Mouse (Mus musculus): Measurements from ENCODE around the gene Fmo3. TPM values are rescaled to one million over a fixed set of nuclear protein-coding genes. Genes with fewer than 3 reads are reported as not detected.

The Fmo3 gene
- not detected for total RNA-seq (2021)

DNA sequence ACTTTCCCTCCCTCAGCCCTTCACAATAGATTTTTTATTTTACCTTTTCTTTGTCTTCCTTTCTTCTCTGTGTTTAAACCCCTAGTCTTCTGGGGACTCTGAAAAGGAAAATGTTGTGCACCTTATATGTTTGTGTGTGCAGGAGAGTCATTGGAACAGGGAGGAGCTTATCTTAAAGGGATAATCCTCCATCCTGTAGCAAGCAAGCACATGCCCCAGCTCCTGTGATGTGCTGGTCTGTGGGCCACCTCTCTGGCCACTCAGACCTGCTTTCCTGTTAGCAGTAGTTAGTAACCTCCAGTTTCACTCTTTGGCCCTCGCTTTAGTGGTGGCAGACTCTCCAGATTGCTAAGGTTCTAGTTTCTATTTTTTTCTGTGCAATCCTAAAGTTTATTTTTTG is at the start of gene Fmo3:
Gene Fmo3 (minus strand): TSS at position 101 of the 400 bp plus-strand sequence.
- no peak for DNase-seq

DNA sequence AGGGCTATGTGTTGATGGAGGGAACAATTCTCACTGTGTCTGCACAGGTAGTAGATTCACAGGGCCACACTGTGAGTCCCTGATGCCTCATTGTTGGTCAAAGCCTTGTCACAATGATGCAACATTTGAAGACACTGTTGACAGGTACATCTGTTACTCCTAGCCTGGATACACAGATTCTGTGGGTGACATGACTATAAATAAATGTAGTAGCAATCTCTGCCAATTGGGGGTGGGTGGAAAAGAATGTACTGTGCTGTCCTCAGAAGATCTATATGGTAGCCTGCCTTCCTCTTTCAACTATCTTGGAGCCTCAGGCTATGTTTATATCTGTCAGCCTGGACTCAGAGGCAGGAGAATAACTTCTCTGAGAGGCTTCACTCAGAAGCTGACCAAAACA is 38.7 kb upstream of the Fmo3 start:
- DNase-seq, result no peak

DNA sequence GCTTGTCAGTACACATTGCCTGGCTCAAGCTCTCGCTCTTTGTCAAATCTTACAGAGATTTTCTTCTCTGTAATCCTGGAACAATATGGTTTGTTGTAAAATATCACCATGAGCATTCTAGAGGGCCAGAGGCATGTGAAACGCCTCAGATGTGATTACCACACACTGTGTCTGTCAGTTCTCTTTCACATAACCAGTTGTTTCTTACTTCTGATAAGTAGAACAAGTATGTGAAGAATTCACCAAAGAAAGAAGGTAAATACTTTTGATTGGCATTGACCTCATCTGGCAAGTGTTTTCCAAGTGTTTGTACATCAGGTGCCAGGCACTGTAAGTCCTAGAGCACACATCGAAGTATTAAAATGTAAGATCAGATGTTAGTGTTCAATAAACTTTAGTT is 24.9 kb upstream of the Fmo3 start:
- DNase-seq, result no peak

DNA sequence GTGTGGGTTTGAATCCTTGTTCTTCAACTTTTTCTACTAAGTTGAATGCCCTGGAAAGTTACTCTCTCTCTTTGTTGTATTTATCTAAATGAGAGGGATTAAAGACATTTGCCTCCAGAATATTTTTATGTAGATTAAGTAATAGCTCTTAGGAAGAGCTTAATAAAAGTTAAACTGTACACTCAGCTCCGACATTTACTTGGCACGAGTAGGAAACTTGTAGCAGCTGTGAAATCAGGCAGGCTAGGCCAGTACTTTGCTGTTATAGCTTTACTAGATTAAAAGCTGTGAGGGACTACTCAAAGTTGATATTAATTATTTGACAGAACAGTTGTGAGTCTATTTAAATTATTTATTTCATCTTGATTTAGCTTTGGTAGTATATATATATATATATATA is 19.2 kb upstream of the Fmo3 start:
- DNase-seq, result no peak

DNA sequence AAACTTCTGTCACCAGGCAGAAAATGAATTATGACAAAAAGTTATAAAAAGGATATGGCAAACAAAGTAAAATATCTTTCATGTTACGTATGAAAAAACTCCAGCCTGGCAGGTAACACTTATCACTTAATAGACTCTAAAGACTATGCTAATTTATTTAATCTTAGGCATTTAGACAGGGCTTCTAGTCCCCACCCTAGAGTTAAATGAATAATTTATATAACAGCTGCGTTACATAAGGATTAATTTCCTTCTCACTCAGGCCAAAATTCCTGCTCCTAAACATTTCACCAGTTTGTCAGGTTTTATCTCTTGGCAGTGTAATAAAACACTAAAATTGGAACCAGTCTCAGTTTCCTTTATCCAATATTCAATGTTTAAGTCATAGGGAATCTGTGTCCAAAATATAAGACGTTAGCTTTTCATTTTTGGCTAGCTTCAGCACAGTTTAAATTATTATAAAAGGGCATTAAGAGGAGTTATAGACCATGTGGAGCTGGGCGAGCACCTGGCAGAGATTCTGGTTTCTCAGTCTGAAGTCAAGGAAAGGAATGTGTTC is 17.0 kb upstream of the Fmo3 start:
- DNase-seq, result no peak

DNA sequence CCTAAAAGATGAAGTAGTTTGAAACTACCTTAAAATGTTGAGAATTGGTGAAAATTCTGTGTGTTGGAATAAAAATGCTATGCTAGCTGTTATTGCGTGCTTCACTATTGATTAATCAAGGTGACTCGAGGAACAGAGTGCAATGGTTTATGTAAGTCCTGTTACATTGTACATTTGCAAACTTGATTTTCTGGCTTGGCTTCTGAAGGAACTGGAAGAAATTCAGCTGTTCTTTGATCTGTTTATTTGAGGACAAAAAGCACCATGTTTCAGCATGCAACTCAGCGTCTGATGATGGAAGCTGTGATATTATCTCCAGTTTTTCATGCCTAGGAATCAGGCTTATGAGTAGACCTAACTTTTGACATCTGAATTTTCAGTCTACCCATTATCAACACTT is 3.2 kb upstream of the Fmo3 start:
- no peak for DNase-seq

DNA sequence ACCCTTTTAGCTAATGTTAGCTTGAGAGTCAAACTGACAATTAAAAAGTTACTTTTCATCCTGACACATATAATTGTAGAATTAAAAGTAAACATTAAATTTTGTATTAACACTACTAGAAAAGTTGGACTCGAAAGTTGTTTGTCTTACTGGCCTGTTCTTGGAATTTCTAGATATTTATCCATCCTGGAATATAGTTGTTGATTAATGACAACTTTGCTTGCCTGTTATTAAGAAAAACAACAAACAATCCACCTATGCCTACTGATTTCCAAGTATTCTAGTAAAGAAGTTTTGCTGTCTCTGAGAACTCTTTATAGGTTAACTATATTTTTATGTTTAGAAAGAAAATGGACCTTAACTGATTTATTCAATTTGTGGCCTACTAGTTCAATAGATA is 2.4 kb upstream of the Fmo3 start:
- DNase-seq, result no peak

DNA sequence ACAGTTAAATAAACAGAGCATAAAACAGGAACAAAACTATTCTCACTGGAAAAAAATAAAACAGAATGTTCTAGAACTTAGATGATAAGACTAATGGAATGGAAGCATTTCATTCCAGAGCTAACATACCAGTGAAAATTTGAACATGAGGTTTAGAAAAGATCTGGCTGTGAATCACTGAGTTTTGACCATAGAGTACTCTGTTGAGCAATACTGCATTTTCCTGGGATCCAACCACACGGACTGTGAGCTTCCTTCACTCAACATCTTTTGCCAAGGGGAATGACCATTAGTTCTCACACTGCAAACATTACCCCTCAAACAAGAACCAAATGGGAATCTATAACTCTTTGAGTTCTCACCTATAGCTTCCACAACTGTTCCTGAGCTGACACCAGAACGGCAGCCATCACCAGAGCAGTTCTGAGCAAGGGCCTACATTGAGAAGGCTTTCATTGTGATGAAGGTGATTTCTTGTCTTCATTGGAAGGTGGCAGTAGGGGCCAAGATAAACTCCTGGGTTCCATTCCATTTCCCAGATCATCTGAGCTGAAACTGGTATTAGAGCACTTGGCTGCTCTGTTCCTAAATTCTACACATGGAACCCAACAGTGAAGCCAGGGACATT is 1.9 kb upstream of the Fmo3 start:
- DNase-seq, result no peak

DNA sequence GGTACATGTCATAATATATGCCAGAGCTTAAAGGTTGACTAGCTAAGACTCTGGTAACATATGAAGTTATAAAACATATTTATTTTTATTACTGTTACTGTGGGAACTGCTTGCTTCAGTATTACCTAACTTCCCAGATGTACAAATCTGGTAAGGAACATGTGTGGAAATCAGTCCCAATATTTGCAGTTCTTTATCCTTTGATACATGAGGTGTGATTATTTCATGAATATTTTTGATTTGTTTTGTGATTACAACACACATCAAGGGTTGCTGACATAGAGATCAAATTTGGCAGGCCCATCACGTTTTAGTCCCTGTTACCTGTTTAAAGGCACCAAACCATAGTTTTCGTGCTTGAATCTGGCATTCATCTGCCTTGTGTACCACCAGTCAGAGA is 20.8 kb downstream of the Fmo3 start:
- no peak for DNase-seq

DNA sequence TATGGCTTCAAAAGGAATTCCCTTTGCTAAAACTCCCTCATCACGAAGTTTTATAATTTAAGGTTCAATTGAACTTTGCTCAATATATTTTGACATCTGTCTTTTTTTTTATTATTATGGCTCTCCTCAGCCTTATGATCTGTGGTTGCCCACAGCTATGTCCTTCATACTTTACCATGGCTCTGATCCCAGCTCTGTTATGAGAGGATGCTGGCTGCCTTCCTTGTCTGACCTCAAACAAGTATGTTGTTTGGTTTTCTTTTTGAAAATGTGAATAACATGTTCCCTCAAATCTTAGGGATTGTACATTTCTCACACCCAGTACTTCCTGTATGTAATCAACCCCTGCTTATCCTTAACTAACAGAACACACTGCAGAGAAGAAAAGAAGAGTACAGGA is 26.9 kb downstream of the Fmo3 start:
- no peak for DNase-seq

DNA sequence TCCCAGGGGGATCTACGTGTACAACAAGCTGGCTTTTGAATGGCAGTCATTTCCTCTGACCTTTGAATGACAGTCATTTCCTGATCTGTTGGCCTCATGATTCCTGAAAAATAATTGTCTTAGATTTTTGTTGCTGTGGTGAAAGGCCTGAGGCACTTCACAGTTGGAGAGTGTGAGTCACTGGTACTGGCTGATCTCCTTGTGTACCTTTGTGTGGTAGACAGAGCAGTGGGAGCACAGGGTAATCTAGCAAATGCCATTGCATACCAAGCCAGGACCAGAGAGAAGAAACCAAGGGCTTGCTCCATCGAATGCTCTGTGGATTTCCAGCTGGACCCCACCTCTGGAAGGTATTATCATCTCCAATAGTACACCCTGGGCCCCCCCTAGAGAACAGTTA is 31.2 kb downstream of the Fmo3 start:
- no peak for DNase-seq

DNA sequence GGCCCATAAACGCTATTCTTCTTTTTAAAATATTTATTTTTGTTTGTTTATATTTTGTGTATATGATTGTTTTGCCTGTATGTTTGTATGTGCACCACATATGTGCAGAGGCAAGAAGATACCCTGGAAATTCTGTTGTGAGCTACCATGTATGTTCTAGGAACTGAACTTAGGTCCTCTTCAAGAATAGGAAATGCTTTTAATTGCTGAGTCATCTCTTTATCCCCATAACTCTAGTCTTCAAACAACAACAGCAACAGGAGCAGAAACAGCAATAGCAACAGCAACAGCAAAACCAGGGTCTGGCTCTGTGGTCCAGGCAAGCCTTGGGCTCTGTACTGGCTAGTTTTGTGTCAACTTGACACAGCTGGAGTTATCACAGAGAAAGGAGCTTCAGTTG is 34.6 kb downstream of the Fmo3 start:
- DNase-seq, result no peak

DNA sequence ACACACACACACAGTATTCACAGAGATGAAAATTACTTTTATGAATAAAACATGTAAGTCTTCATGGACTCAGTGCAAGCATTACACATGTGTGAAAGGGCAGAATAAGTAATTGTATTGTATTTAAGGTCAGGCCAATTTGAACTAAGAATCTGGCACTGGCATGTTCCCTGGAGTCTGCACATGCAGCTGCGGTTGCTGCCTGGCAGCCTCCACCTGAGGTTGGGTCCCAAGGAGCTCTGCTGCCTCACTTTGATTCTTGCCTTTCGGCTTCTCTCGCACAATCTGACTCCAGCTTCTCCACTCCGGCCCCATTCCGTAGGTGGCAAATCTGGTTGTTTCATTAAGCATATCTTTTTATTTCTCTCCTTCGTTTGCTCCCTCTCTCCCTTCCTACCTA is 36.4 kb downstream of the Fmo3 start:
- DNase-seq, result no peak

DNA sequence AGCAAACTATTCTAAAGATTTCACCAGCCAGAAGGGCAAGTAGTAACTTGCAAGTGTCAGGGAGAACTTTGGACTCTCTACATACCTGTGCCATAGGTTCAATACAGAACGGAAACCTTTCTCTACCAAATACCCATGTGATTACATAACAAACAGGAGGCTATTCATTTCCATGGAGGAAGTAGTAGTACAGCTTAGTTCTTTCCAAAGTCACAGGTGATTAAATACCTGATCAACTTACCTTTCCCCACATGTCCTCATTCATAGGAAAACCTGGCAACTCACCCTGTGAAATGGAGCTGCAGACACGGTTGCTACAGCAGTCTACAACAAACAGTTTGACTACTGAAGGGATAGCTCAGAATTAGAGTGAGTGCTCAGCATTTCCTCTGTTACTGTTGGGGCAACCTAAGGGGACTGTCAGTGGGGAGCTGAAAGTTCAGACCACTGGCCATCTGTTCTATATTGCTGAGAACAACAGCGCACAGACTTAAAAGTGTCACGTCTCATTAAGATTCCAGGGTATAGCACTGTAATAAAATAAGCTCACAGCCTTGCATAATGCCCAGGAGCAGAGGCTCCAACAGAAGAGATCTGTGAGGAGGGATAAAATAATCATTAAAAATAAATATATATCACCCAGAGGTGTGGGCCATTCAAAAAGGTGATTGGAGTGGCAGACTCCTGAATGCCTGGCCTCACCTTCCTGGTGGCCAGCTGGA is 37.3 kb downstream of the Fmo3 start:
- DNase-seq, result no peak

DNA sequence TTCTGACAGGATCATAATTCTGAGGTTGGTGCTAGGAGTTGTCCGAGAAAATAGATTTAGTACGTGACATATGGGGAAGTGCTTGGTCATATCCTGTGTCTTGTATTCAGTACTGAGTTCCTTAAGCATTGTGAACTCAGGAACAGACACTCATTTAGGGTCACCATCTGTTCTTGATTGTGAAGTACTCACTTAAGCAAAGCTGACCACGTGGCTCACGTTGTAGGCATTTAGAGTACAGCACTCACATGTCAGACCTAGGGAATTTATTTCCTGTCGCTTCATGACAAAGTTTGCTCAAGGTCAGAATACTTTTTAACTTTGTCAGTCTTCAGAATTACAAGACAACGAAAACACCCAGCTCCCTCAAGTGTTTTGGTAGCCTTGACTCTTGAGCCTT is 40.6 kb downstream of the Fmo3 start:
- DNase-seq, result no peak

DNA sequence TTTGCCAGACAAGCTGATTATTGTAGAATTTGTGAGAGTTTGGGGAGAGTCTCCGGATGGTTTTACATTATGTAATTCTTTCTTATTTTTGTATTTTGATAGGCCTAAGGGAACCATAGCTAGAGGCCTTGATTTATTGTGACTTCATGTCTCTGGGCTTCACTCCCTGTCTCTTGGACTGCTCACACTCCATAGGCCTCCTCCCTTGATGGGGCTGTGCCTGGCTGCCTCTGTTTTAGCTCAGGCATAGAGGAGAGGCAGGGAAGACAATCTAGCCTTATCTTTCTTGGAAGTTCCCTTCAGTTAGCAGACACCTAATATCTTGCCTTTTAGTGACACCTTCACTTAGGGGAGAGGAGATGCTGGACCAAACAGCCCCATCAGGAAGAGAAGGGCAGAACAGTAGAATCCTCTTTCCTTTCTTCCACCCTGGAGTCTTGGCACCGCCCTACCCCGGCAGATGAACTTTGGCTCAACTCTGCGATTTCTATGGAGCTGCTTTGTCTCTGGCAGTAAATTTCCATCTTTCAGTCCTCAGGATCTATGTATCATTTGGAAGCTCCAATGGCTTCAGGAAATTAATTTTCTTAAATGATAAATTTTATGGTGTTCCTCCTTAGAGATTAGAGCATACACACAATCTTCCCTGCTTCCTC is 45.5 kb downstream of the Fmo3 start:
- no peak for DNase-seq

DNA sequence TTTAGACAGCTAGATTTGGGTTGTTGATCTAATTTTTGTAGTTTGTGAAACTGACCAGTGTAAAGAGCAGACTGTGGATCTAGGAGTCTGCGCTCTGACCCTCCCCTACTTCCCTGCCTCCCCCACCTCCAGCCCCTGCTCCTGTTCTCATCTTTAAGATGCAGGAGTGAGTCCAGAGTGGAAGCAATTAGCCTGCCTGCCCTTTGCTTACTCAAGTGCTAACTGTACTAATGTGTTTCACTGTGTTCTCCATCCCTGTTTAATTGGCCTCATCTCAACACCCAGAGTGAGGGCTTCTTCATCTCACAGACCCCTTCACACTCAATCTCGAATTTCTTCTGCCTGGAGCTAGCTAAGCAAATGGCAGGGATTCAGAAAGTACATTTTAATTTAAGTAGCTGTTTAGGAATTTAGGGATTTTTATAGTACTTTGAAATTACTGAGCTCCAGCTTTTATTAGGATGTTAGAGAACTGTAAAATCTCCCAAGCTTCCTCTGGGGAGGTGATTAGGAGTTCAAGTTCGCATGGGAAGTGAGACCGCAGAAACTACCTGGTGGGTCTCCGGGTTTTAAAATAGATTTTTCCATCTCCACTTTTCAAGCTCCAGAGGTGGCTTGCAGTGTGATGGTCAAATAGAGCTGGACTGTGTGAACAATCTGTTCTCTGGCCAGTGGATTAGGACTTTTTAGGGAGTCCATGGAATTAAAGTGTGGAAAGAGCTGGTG is 46.2 kb downstream of the Fmo3 start:
- no peak for DNase-seq

DNA sequence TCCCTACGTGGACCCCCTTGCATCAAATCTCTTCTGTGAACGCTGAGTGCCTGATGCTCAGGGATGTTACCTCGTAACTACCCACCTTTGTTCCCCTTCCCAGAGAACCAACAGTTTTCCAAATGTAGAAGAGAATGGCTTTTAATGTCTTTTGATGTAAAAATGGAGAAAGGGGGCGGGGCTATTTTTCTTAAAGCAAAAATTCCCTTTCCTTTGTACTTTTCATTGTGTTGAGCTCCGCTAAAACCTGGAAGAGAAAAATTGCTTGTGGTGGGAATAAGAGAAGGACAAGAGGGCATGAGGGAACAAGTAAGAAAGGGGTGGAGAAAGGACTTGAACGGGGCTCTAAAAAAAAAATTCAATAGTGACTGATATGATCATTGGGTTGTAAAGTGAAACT is 46.9 kb downstream of the Fmo3 start, which contains the start of gene Fmo6:
Gene Fmo6 (minus strand): TSS at position 101 of the 400 bp plus-strand sequence.
- no peak for DNase-seq

DNA sequence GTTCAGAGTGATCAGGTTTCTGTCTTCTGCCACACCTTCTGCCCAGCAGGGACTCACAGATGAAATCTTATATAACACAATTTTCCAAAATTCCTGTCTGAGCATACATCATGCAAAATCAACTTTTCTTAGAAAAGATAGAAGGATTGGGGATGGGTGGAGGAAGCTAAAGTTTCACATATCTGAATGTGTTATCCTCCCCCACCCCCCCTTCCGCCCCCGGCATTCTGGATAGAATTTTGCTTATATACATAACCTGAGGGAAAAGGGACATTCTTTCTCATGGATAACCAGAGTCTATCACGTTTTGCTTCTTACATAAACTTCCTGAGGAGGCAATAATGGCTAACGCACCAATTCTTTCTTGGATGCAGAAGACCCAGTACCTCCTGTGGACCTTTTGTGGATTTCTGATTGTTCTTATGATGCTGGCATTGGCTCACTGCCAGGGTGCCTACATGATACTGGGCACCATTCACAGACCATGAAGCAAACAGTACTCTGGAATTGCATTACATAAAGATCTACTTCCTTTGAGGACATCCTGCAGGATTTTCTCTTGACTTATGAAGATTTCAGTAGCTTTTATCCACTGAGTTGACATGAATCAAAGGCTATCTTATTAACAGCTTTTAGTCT is 49.8 kb downstream of the Fmo3 start:
- DNase-seq, result no peak

DNA sequence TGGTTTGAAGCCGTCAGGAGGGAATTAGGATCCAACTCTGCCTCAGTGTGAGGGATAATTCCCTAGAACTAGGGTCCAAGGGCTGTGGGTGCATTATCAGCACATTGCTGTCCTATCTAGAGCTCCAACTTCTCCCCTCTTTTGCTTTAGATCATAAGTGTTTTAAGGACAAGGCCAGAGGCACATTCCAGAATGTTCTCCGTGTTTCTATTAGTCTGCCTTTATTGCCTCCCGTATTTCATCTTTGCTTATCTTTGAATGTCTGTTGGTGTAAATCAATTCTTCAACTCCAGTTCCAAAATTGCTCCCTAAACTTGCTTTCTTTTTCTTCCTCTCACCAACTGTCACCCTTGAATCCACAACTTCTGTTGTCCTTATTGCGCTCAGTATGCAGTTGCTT is 51.9 kb downstream of the Fmo3 start:
- DNase-seq, result no peak

DNA sequence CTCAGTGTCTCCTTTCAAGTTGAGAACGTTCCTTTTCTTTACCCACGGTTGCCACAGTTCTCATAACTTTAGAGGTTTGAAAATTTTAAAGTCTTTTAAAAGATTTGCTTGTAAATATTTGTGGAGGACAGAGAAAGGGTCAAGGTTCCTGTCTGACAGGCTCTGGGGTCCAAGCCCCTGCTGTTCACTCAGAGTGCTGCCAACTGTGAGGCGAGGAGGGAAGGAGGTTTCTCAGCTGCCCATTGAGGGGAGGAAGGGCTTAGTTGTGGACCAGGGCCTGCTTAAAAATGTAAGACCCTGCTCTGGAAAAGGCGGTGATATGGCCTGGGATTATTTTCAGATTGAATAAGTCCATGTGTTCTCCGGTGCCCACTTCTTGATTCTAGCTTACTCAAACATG is 52.4 kb downstream of the Fmo3 start:
- DNase-seq, result no peak

DNA sequence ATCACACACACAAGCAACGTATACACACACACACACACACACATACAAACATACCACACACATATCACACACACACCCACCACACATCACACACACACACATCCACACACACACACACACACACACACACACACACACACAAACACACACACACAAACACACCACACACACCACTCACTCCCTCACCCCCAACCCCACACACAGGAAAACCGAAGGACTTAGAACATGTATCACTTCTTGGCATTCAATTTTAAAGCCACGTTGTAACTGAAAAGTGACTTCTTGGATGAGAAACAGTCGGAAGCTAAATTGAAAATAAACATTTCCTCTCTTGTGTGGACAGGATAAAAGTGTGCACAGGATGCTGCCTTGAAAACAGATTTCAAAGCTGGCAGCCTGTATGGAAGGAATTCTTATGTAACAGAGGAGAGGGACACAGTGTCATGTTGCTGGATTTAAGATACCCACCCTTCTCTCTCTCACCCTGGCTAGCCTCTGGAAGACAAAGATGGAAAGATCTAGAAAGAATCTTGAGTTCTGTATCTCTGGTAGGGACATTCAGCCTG is 52.9 kb downstream of the Fmo3 start:
- DNase-seq, result no peak

All from layer of hippocampus, postnatal 36 days (tissue).